Mouse (Mus musculus) liver, adult 2 months (tissue): Measurements from ENCODE around the gene Cisd2.

Source experiments
- CTCF ChIP-seq: fragments of 200-500 bp; IDR thresholded peaks from 2 replicates; pipeline ENCODE4 v1.5.1; 2011; ENCODE audit warnings: low read depth, low read length, control low read depth
- POLR2A ChIP-seq: fragments of 200-500 bp; IDR thresholded peaks from 2 replicates; pipeline ENCODE4 v1.6.1; 2011; ENCODE audit warnings: low read length, control low read depth; ENCODE audit not compliant: insufficient read depth; ENCODE audit errors: extremely low read depth

GRCm38 (mm10) chr3:135411056-135411455 lies 12.7 kb downstream of the Cisd2 start:
- TF ChIP-seq CTCF (no peak), POLR2A (no peak)
